Mouse (Mus musculus) stomach, postnatal 0 days (tissue): ENCODE measurements around the gene Naaladl2. TPM values are rescaled to one million over a fixed set of nuclear protein-coding genes. Genes with fewer than 3 reads are reported as not detected.

Experiments used
- ATAC-seq: fragments of 200-750 bp; cut with Nextera tagmentation; 2 replicates; pipeline ENCODE4 v1.8.0; 2017; ENCODE audit not compliant: low FRiP score, low TSS enrichment
- DNase-seq: peaks from one replicate; pipeline ENCODE4 v3.0.0-alpha.2; 2016; ENCODE audit warnings: low spot score
- H3K27ac ChIP-seq: fragments of 300-500 bp; sonication (generic); replicated peaks from 2 replicates; pipeline ENCODE4 v1.5.1; 2014; ENCODE audit warnings: mild to moderate bottlenecking, control low read depth
- H3K27me3 ChIP-seq: fragments of 300-500 bp; sonication (generic); 2 replicates; pipeline ENCODE4 v1.6.1; 2014; ENCODE audit warnings: low read length; ENCODE audit not compliant: control insufficient read depth, insufficient read depth
- H3K36me3 ChIP-seq: fragments of 300-500 bp; sonication (generic); 2 replicates; pipeline ENCODE4 v1.6.1; 2014; ENCODE audit warnings: low read length, mixed read lengths; ENCODE audit not compliant: control insufficient read depth, insufficient read depth
- H3K4me1 ChIP-seq: fragments of 300-500 bp; sonication (generic); replicated peaks from 2 replicates; pipeline ENCODE4 v1.6.1; 2014; ENCODE audit warnings: antibody characterized with exemption; ENCODE audit not compliant: control insufficient read depth, insufficient read depth
- H3K4me2 ChIP-seq: fragments of 300-500 bp; sonication (generic); replicated peaks from 2 replicates; pipeline ENCODE4 v1.6.1; 2014; ENCODE audit warnings: low read depth, mild to moderate bottlenecking, control low read depth, moderate library complexity
- H3K4me3 ChIP-seq: fragments of 300-500 bp; sonication (generic); 2 replicates; pipeline ENCODE4 v1.5.1; 2014; ENCODE audit warnings: low read depth, low read length, control low read depth
- H3K9ac ChIP-seq: fragments of 300-500 bp; sonication (generic); 2 replicates; pipeline ENCODE4 v1.6.1; 2014; ENCODE audit warnings: mild to moderate bottlenecking, low read length, control low read depth, mixed read lengths
- H3K9me3 ChIP-seq: fragments of 300-500 bp; sonication (generic); 2 replicates; pipeline ENCODE4 v1.6.1; 2016; ENCODE audit warnings: low read length; ENCODE audit not compliant: control insufficient read depth
- CTCF ChIP-seq: IDR thresholded peaks from 2 replicates; pipeline ENCODE4 v1.5.1; 2016; ENCODE audit warnings: antibody characterized with exemption, low read depth, mild to moderate bottlenecking, moderate library complexity
- EP300 ChIP-seq: optimal IDR thresholded peaks from 2 replicates; pipeline ENCODE3; 2016; ENCODE audit warnings: antibody characterized with exemption
- WGBS: fragments of 180-500 bp; shearing (Covaris S2); extraction: QIAGEN DNeasy Blood & Tissue Kit; methylation state at CpG from one replicate; pipeline ENCODE4 v1.1.7; 2014; 5-methylcytosine and 5-hydroxymethylcytosine counted together
- polyA plus RNA-seq: library from polyadenylated mRNA; unstranded; fragments of >200 nt; fragmentation: Nextera tagmentation; extraction: Ambion mirVana; gene quantifications from 2 replicates; pipeline ENCODE4 v1.2.1, GENCODE M21; 2015

Gene Naaladl2
- polyA plus RNA-seq, 1 experiment from 2014 or later, result 5.9 TPM

DNA sequence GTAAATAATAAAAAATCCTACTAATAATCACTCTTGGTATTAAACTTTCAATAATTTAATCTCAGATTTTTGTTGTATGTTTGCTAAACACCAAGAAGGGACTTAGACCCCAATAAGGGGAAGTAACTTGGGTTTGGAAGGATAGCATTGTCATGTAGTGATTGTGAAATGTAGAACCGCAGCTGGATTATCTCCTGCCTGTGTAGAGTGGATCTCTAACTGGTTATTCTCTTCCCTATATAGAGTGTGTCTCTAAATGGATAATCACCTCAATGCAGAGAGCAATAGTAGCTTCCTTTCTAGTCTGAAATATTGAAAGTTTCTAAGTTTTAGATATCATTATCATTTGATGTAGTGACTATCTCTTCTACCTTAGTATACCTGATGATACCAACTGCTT lies 1001.3 kb downstream of the Naaladl2 start:
- DNase-seq (no peak), ATAC-seq (no peak)
- Histone ChIP-seq H3K36me3 (no peaks in the 10 kb centered on the region), H3K27me3 (no peaks in the 10 kb centered on the region), H3K4me2 (no peak overlapping the region), H3K9ac (no peak overlapping the region), H3K4me1 (no peaks in the 10 kb centered on the region), H3K4me3 (no peak overlapping the region), H3K27ac (no peak overlapping the region), H3K9me3 (no peaks in the 10 kb centered on the region)
- TF ChIP-seq EP300, result no peak
- no peak for TF ChIP-seq CTCF
- WGBS, result 94% methylated on average over 1 of the region's 1 CpGs

DNA sequence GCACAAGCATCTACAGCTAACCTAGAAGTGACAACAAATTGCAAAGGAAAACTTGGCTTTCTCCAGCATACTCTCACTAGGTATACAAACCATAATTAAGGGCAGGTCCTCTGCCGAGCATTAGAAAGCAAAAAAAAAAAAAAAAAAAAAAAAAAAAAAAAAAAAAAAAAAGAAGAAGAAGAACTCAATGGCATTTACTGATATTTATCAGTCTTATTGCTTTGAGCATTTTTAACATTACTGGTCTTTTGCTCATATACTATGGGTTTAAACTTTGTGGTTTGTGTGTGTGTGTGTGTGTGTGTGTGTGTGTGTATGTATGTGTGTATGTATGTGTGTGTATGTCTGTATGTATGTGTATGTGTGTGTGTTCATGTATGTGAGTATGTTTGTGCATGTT lies 1006.1 kb downstream of the Naaladl2 start:
- Histone ChIP-seq H3K4me2 (no peak overlapping the region), H3K27me3 (no peaks in the 10 kb centered on the region), H3K27ac (no peak overlapping the region), H3K36me3 (no peaks in the 10 kb centered on the region), H3K4me3 (no peak overlapping the region), H3K9me3 (no peaks in the 10 kb centered on the region), H3K4me1 (no peaks in the 10 kb centered on the region), H3K9ac (no peak overlapping the region)
- no peak for ATAC-seq
- 67% methylated on average over 1 of the region's 1 CpGs for WGBS
- TF ChIP-seq CTCF (no peak), EP300 (no peak)
- no peak for DNase-seq

DNA sequence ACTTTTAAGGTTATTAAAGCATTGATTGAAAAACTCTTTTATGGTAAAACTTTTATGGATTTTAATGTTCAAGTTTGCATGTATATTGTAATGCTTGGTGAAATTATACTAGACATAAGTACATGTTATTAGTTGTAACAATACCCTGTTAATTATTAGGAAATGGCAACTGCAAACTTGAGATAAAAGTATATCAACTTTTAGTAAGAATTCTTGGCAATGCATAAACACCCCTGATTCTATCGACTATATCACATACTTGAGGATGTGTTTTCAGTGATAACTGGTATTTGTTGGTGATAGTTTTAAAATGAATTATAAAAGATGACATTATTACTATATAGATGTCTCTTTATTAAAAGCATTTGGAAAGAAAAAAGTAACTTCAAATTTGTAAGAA lies 1017.9 kb downstream of the Naaladl2 start:
- WGBS, result 77% methylated on average over 1 of the region's 1 CpGs
- ATAC-seq (no peak), DNase-seq (no peak)
- Histone ChIP-seq H3K9me3 (no peaks in the 10 kb centered on the region), H3K36me3 (no peaks in the 10 kb centered on the region), H3K4me3 (no peak overlapping the region), H3K27ac (no peak overlapping the region), H3K9ac (no peak overlapping the region), H3K4me1 (no peaks in the 10 kb centered on the region), H3K4me2 (no peak overlapping the region), H3K27me3 (no peaks in the 10 kb centered on the region)
- TF ChIP-seq EP300 (no peak), CTCF (no peak)

DNA sequence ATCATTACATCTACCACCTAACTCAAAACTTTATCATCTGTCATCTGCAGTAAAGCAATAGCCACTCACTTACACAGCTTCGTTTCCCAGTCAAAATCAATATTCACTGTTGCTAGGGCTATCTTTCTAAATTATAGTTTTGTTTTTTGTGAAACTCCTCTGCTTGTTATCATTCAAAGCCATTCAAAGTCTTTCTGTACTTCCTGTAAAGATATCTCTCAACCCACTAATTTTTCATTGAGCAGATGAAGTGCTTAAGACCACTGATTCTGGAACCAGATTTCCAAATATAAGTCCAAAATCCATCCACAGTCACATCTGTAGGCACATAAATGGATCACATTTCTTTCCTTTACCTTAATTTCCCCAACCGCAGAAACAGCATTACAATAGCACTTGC lies 1020.0 kb downstream of the Naaladl2 start:
- WGBS, result 76% methylated on average over 2 of the region's 2 CpGs
- DNase-seq (no peak), ATAC-seq (no peak)
- Histone ChIP-seq H3K36me3 (no peaks in the 10 kb centered on the region), H3K9ac (no peak overlapping the region), H3K4me1 (no peaks in the 10 kb centered on the region), H3K27me3 (no peaks in the 10 kb centered on the region), H3K4me3 (no peak overlapping the region), H3K4me2 (no peak overlapping the region), H3K9me3 (no peaks in the 10 kb centered on the region), H3K27ac (no peak overlapping the region)
- TF ChIP-seq CTCF, result no peak
- TF ChIP-seq EP300, result no peak

DNA sequence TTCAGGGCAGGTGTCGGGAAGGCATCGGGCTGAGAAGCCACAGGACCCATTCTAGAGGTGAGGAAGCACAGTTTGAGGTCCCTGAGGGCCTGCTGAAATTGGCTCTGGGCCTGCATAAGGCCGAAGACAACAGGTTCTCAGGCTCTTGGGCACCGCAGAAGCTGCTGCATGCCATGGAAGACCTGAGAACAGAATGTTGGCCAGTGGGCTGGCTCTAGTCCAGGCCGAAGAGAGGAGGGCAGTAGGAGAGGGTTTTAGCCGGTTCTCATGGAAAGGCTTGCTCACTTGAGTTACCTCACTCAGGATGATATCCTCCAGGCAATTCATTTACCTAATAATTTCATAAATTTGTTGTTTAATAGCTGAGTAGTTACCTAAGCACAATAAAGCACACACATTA lies 1025.9 kb downstream of the Naaladl2 start:
- 89% methylated on average over 6 of the region's 6 CpGs for WGBS
- Histone ChIP-seq H3K9ac (no peak overlapping the region), H3K36me3 (no peaks in the 10 kb centered on the region), H3K4me1 (no peaks in the 10 kb centered on the region), H3K27ac (no peak overlapping the region), H3K9me3 (no peaks in the 10 kb centered on the region), H3K27me3 (no peaks in the 10 kb centered on the region), H3K4me2 (no peak overlapping the region), H3K4me3 (no peak overlapping the region)
- TF ChIP-seq EP300 (no peak), CTCF (no peak)
- ATAC-seq (no peak), DNase-seq (no peak)

DNA sequence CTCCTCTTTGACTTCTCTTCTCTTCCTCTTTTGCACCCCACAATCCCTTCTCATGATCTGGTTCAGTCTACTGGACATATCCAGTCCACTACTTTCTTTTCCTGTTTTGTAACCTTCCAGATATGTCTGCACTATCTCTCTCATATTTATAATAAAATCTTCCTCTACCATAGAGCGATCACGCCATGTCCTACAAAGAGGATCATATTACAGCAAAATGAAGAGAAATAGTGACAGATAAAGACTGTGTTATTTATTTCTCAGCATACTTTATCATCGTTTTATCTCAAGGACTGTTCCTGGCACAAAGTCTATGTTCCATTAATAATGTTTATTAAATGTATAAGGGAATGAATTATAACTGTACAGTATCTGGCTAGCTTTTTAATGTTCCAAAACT lies 1029.2 kb downstream of the Naaladl2 start:
- no peak overlapping the region for H3K9ac ChIP-seq
- TF ChIP-seq CTCF (no peak), EP300 (no peak)
- no peak for DNase-seq
- H3K36me3 ChIP-seq, result no peaks in the 10 kb centered on the region
- ATAC-seq, result no peak
- H3K4me2 ChIP-seq, result no peak overlapping the region
- no peak overlapping the region for H3K4me3 ChIP-seq
- no peaks in the 10 kb centered on the region for H3K4me1 ChIP-seq
- no peaks in the 10 kb centered on the region for H3K9me3 ChIP-seq
- 55% methylated on average over 3 of the region's 3 CpGs for WGBS
- H3K27me3 ChIP-seq, result no peaks in the 10 kb centered on the region
- no peak overlapping the region for H3K27ac ChIP-seq
